Mouse (Mus musculus): ENCODE data around the gene Krt86.

Krt86 gene

GRCm38 (mm10) chr15:101472952-101473528 lies at the start of gene Krt86:
TSS of gene Krt86 (plus strand) at chr15:101473478.
- DNase-seq (ENCODE audit: low spot score) = no peak

- no peak for DNase-seq (ENCODE audit: low spot score)
These were observed 48.4 kb upstream of the Krt86 start for GRCm38 (mm10) chr15:101424914-101425313.

DNA sequence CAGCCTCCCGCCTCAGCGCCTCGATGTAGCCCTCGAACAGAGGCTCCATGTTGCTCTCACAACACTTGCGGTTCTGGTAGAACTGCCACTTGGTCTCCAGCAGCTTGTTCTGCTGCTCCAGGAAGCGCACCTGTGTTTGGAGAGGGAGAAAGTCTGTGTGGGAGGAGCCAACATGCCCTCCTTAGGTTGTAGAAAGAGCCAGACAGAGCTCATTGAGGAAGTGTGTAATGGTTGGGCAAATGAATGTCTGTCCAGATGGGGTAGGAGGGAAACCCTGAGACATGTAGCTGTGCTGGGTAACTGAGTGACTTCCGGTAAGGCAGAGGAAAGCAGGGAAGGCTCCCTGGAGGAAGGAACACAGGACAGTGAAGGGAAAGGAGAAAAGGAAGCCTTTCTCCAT lies 36.7 kb upstream of the Krt86 start:
- DNase-seq (ENCODE audit: low spot score) = no peak

DNA sequence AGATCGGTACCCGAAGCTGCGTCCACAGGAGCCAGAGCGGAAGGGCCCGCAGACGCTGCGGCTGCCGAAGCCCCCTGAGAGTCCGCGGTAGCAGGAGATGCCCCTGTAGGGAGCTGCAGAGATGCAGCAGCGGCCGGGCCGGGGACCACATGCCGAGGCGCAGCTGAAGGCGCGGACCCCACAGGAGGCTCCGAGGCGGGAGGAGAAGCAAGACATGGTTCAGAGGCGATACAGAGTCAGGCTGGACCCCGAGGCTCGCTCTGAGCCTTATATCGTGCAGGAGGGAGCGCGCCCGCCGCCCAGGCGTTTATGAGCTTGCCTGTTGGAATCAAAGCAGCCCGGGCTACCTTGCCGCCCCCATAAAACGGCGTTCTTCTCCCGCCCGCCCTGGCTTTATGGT lies 34.7 kb upstream of the Krt86 start, which contains the start of gene Krt87:
TSS of gene Krt87 (minus strand) at position 250 of the 400 bp plus-strand sequence.
- DNase-seq (ENCODE audit: low spot score) = no peak

DNA sequence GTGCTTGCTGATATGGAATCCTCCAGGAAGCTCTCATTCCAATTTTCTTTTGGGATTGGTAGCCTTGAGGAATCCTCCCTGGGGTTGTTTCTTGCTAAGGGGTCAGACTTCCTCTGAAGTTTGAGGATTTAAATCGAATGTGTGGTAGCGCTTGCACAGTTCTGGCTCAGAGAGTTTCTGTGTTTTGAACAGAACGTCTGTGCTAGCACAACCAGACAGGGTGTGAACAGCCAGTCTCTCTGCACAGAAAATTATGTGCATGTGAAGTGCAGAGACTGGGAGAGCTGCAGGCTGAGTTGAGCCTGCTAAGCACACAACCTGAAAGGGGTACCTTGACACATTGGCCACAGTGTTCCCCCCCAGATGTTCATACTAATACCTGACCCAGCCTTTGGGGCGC lies 32.4 kb upstream of the Krt86 start:
- no peak for DNase-seq (ENCODE audit: low spot score)

GRCm38 (mm10) chr15:101446572-101446971 lies 26.7 kb upstream of the Krt86 start:
- DNase-seq (ENCODE audit: low spot score) = no peak

DNA sequence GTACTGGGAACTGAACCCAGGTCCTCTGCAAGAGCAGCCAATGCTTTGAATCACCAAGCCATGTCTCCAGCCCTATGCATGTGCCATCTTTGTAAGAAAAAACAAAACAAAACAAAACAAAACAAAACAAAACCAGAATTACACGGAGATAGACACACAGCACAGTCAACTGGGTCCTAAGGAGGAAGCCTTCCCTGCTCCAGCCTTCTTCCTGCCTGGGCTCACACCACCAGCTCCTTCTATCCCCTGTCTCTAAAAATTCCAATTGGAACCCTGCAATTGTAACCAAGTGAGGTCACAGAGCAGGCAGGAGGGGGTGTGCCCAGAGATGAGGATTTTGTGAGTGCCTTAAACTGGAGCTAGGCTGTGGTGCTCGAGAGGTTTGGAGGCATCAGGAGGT lies 25.8 kb upstream of the Krt86 start, which contains the start of gene Krt88:
TSS of gene Krt88 (plus strand) at position 301 of the 400 bp plus-strand sequence.
- DNase-seq (ENCODE audit: low spot score) = no peak

DNA sequence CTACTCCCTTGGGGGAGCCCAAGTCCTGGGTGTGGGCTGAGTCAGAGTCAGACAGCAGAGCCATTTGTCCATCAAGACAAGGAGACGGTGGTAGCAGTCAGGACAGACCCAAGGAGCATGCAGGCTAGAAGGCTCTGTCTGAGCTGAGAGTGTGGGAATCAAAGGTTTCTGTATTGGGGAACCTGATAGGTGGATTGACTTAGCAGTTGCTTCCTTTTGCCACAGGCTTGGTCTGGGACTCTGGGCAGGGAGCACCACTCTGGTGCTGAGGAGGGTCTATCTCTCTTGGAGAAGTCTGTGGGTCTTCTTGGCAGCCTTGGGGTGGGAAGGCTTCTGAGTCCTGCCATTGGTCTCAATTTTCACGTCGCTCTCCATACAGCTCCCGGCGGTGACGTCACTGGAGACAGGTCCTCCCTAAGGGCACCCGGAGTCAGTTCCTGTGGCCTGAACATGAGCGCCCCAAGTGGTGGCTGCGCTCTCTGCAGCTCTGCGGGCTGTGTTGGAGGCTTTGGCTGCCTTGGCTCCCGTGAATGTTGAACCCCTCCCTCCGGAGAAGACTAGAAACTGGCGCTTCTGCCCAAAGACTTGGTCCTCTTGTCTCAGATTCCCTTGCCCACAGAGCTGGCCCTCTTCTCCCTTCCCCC lies 20.1 kb upstream of the Krt86 start:
- peak; percentile 46 for DNase-seq (ENCODE audit: low spot score)

GRCm38 (mm10) chr15:101454774-101455173 lies 18.5 kb upstream of the Krt86 start:
- DNase-seq (ENCODE audit: low spot score) = no peak

- DNase-seq (ENCODE audit: low spot score) = no peak
These were observed 18.0 kb upstream of the Krt86 start for GRCm38 (mm10) chr15:101455292-101455691.

DNA sequence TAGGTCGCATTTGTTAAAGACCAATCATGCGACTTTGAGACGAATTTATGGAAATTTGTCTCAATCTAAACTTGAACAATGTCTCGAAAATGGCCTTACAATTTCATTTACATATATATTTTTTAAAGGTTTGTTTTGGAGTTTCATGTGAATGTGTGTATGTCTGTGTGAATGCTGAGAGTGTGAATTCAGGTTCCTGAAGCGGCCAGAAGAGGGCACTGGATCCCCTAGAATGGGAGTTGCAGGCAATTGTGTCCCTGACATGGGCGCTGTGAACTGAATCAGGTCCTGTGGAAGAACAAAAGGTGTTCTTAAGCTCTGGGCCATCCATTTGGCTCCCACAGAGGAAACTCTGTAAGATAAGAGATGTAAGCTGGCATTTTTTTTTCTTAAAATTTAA lies 17.4 kb upstream of the Krt86 start:
- DNase-seq (ENCODE audit: low spot score) = no peak

DNA sequence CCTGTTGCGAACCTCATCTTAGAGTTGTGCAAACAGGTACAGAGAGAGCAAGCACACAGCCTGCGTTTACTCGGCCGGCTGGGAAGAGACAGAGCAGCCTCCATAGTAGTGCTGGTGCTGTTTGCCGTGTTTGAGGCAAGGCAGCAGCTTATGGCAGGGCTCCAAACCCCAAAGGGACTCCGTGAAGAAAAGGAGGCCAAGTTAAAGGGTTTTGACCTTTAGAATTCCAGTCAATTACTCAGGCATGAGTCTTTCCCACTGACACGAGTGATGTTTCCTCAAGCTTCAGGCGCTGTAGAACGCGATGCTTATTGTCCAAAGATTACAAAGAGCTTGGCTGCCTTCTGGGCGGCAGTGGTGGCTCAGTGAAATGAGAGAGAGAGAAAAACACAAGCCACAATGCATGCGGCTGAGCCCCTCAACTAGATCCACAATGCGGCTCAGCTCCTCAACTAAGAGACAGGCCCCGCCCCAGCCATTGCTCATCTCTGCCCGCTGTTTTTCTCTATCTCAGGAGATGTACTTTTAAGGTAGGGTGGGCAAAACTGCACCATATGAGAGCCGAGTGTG lies 14.8 kb upstream of the Krt86 start:
- no peak for DNase-seq (ENCODE audit: low spot score)

- DNase-seq (ENCODE audit: low spot score) = no peak
These were observed 14.0 kb upstream of the Krt86 start for GRCm38 (mm10) chr15:101459283-101459682.

DNA sequence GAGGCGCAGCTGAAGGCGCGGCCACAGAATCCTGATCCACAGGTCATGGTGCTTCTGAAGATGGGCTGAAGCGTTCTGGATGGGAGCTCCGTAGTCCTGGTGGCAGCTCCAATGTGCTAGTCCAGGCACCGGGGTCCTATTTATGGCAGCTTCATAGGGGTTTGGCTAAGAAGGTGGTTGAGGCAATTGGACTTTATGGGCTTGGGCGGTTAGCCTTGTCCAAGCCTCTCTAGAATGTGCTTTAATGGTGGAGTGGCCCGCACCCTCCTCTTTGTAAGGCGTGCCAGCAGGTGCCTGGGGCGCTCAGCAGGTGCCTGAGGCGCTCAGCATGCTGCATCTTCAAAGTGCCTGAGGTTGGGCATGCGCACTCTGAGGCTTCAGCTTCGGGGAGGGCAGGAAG lies 9.6 kb upstream of the Krt86 start, which contains the start of gene Krt81:
TSS of gene Krt81 (minus strand) at position 101 of the 400 bp plus-strand sequence.
- DNase-seq (ENCODE audit: low spot score) = no peak

GRCm38 (mm10) chr15:101469093-101469492 lies 4.2 kb upstream of the Krt86 start:
- no peak for DNase-seq (ENCODE audit: low spot score)

DNA sequence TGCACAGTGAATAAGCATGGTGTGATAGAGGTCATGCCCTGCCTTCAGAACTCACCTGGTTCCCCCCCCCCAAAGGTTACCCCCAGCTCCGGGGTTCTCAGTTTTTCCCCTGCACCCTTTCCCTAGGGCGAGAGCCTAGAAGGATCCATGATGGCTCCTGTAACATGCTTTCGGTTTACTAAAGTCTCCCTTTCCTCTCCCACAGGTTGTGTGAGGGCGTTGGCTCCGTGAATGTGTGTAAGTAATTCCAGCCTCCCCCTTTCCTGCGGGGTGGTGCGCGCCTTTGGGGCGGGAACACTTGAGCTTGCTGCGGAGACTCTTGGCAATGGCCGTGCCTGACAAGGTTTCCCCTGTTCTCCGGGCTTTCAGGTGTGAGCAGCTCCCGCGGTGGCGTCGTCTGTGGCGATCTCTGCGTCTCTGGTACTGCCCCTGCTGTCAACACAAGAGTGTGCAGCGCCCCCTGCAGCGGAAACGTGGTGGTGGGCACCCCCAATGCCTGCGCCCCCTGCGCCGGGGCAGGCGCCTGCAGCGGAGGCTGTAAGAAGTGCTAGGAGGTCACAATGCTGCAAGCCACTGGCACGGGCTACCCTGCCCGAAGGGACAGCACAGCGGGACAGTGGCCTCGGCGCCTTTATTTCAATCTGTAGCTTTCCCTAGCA lies 5.9 kb downstream of the Krt86 start:
- DNase-seq (ENCODE audit: low spot score) = peak; percentile 10

- DNase-seq (ENCODE audit: low spot score) = no peak
These were observed 6.4 kb downstream of the Krt86 start for GRCm38 (mm10) chr15:101479666-101480060.

DNA sequence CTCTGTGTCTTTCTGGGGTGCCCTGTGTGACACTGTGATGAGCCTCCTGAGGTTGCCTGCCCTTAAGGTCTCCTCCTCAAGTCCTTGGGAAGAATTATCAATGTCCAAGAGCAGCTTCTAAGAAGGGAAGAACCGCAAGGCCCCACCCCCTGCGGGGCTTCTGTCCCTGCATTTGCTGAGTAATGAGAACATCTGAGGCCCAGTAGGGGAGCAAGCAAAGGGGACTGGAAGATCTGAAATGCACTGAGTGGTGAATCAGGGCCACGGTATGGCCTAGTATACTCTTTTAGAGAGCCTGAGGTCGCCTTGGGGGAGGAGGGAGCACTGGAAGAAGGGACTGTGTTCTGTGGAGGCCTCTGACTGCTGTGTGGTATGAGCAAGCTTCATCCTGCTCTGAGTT lies 8.8 kb downstream of the Krt86 start:
- DNase-seq (ENCODE audit: low spot score) = no peak

GRCm38 (mm10) chr15:101483646-101484045 lies 10.4 kb downstream of the Krt86 start:
- no peak for DNase-seq (ENCODE audit: low spot score)

GRCm38 (mm10) chr15:101484939-101485338 lies 11.7 kb downstream of the Krt86 start:
- DNase-seq (ENCODE audit: low spot score) = no peak

GRCm38 (mm10) chr15:101485911-101486635 lies 12.8 kb downstream of the Krt86 start:
- no peak for DNase-seq (ENCODE audit: low spot score)

DNA sequence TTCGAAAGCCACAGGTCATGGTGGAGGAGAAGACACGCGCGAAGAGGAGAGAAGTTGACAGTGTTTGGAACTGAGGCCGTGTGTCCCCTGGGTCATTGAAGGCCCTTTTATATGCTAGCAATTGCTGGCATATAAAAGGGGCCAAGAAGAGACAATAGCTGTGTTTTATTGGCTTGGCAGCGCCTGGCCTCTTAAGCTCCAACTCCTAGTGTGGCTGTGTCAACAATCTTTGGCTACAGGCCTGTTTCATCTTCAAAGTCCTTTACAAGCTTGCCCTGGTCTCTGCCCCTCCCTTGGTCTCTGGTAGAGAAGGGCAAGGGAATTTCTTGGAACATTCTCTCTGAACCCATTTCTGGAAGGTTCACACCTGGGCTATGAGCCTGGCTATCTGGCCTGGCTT lies 18.2 kb downstream of the Krt86 start, which contains the start of gene Krt83:
TSS of gene Krt83 (minus strand) at position 82 of the 400 bp plus-strand sequence.
- no peak for DNase-seq (ENCODE audit: low spot score)
